Mouse (Mus musculus) heart, embryonic 11.5 days (tissue): ENCODE data around the gene Notch3. TPM values are rescaled to one million over a fixed set of nuclear protein-coding genes. Genes with fewer than 3 reads are reported as not detected.
"Not testable (repeated sequence)": the region's sequence is repeated elsewhere in the genome, so short reads cannot be mapped to it uniquely, and the experiment has no call there.

ENCODE experiments used
- ATAC-seq: fragments of 200-750 bp; cut with Nextera tagmentation; replicated peaks from 2 replicates; pipeline ENCODE4 v1.8.0; 2017; ENCODE audit warnings: moderate library complexity; ENCODE audit not compliant: insufficient number of reproducible peaks, low FRiP score, low TSS enrichment
- H3K27ac ChIP-seq: fragments of 300-500 bp; sonication (generic); 2 replicates; pipeline ENCODE4 v1.5.1; 2014; ENCODE audit warnings: mild to moderate bottlenecking, low read depth, low read length
- H3K27me3 ChIP-seq: fragments of 300-500 bp; sonication (generic); 2 replicates; pipeline ENCODE4 v1.6.1; 2014; ENCODE audit warnings: mild to moderate bottlenecking, low read length, mixed read lengths; ENCODE audit not compliant: control insufficient read depth, insufficient read depth
- H3K36me3 ChIP-seq: fragments of 300-500 bp; sonication (generic); 2 replicates; pipeline ENCODE4 v1.6.1; 2014; ENCODE audit warnings: mild to moderate bottlenecking, low read length, moderate library complexity, mixed read lengths; ENCODE audit not compliant: control insufficient read depth, insufficient read depth
- H3K4me1 ChIP-seq: fragments of 300-500 bp; sonication (generic); 2 replicates; pipeline ENCODE4 v1.6.1; 2014; ENCODE audit warnings: low read length; ENCODE audit not compliant: control insufficient read depth, insufficient read depth
- H3K4me2 ChIP-seq: fragments of 300-500 bp; sonication (generic); 2 replicates; pipeline ENCODE4 v1.6.1; 2014; ENCODE audit warnings: mild to moderate bottlenecking, moderate library complexity
- H3K4me3 ChIP-seq: fragments of 300-500 bp; sonication (generic); 2 replicates; pipeline ENCODE4 v1.5.1; 2014; ENCODE audit warnings: low read depth, low read length
- H3K9ac ChIP-seq: fragments of 300-500 bp; sonication (generic); 2 replicates; pipeline ENCODE4 v1.6.1; 2014; ENCODE audit warnings: mild to moderate bottlenecking, low read depth, low read length, moderate library complexity
- H3K9me3 ChIP-seq: fragments of 300-500 bp; sonication (generic); replicated peaks from 2 replicates; pipeline ENCODE4 v1.6.1; 2016; ENCODE audit warnings: low read length; ENCODE audit not compliant: control insufficient read depth
- WGBS: fragments of 180-500 bp; shearing (Covaris S2); extraction: QIAGEN DNeasy Blood & Tissue Kit; methylation state at CpG from one replicate; pipeline ENCODE4 v1.1.7; 2014; ENCODE audit not compliant: insufficient replicate concordance; 5-methylcytosine and 5-hydroxymethylcytosine counted together
- polyA plus RNA-seq: library from polyadenylated mRNA; unstranded; fragments of >200 nt; fragmentation: Nextera tagmentation; extraction: Ambion mirVana; gene quantifications from 2 replicates; pipeline ENCODE4 v1.2.1, GENCODE M21; 2014

Notch3 gene
- polyA plus RNA-seq, 1 experiment from 2014 or later, result 6.9 TPM

- H3K4me3 ChIP-seq, result peak overlapping the region; percentile 23; the same call in 1 of the 2 replicates
- no peak for ATAC-seq
- H3K27ac ChIP-seq, result no peak overlapping the region
- peaks cover 25% of the 10 kb centered on the region for H3K4me1 ChIP-seq
- H3K9ac ChIP-seq, result no peak overlapping the region
- 21% methylated on average over 3 of the region's 3 CpGs for WGBS
- H3K9me3 ChIP-seq, result no peaks in the 10 kb centered on the region
- H3K4me2 ChIP-seq, result peak overlapping the region; percentile 50
- peaks cover 8% of the 10 kb centered on the region; the same call in 1 of the 2 replicates for H3K36me3 ChIP-seq
- H3K27me3 ChIP-seq, result 0 out of 2 replicates have a peak, but pooled peaks cover 4% of the 10 kb centered on the region
Observed at GRCm38 (mm10) chr17:32118484-32118883, 48.2 kb downstream of the Notch3 start.

- 4% methylated on average over 11 of the region's 13 CpGs for WGBS
- H3K9ac ChIP-seq, H3K27ac ChIP-seq, H3K9me3 ChIP-seq, H3K36me3 ChIP-seq, H3K27me3 ChIP-seq: not testable (repeated sequence)
- ATAC-seq, result 0 out of 2 replicates have a peak, but pooled peaks have one; percentile 31
- Histone ChIP-seq H3K4me2 (peak overlapping the region; percentile 50), H3K4me3 (peak overlapping the region; percentile 23; the same call in 1 of the 2 replicates), H3K4me1 (peaks cover 27% of the 10 kb centered on the region)
Observed at GRCm38 (mm10) chr17:32117872-32118421, 48.7 kb downstream of the Notch3 start.

- Histone ChIP-seq H3K27me3 (0 out of 2 replicates have a peak, but pooled peaks cover 4% of the 10 kb centered on the region), H3K9me3 (no peaks in the 10 kb centered on the region), H3K9ac (no peak overlapping the region), H3K4me3 (no peak overlapping the region), H3K4me2 (peak overlapping the region; percentile 19), H3K36me3 (peaks cover 5% of the 10 kb centered on the region; the same call in 1 of the 2 replicates), H3K27ac (no peak overlapping the region), H3K4me1 (peaks cover 22% of the 10 kb centered on the region)
- WGBS, result 45% methylated on average over 4 of the region's 5 CpGs
- no peak for ATAC-seq
Observed at GRCm38 (mm10) chr17:32117287-32117871, 49.3 kb downstream of the Notch3 start.

- ATAC-seq, result no peak
- Histone ChIP-seq H3K27me3 (peaks cover 6% of the 10 kb centered on the region; the same call in 1 of the 2 replicates), H3K9ac (no peak overlapping the region), H3K4me3 (no peak overlapping the region), H3K9me3 (no peaks in the 10 kb centered on the region), H3K27ac (no peak overlapping the region), H3K36me3 (no peaks in the 10 kb centered on the region), H3K4me1 (peaks cover 17% of the 10 kb centered on the region), H3K4me2 (peak overlapping the region; percentile 27)
- 75% methylated on average over 6 of the region's 6 CpGs for WGBS
Observed at GRCm38 (mm10) chr17:32116586-32117286, 49.9 kb downstream of the Notch3 start.

GRCm38 (mm10) chr17:32114486-32114885, 52.2 kb downstream of the Notch3 start:
- not testable (repeated sequence) for ATAC-seq, H3K27me3 ChIP-seq, H3K27ac ChIP-seq, H3K36me3 ChIP-seq, H3K9me3 ChIP-seq
- H3K9ac ChIP-seq, result peak overlapping the region; percentile 70
- peaks cover 15% of the 10 kb centered on the region for H3K4me1 ChIP-seq
- 72% methylated on average over 4 of the region's 5 CpGs for whole genome bisulfite sequencing
- peak overlapping the region; percentile 50 for H3K4me3 ChIP-seq
- peak overlapping the region; percentile 94 for H3K4me2 ChIP-seq

- Histone ChIP-seq H3K4me2 (peak overlapping the region; percentile 94), H3K36me3 (no peaks in the 10 kb centered on the region), H3K27ac (0 out of 2 replicates have a peak overlapping the region, but pooled peaks have one; percentile 57), H3K9ac (peak overlapping the region; percentile 70), H3K4me3 (peak overlapping the region; percentile 50), H3K27me3 (peaks cover 6% of the 10 kb centered on the region; the same call in 1 of the 2 replicates), H3K9me3 (no peaks in the 10 kb centered on the region), H3K4me1 (peaks cover 15% of the 10 kb centered on the region)
- ATAC-seq, result peak; percentile 79
- WGBS, result 1% methylated on average over 56 of the region's 56 CpGs
Observed at GRCm38 (mm10) chr17:32113523-32114421, 52.9 kb downstream of the Notch3 start.

- Histone ChIP-seq H3K9me3 (no peaks in the 10 kb centered on the region), H3K9ac (peak overlapping the region; percentile 70), H3K4me2 (peak overlapping the region; percentile 94), H3K27me3 (peaks cover 6% of the 10 kb centered on the region; the same call in 1 of the 2 replicates), H3K4me1 (peaks cover 11% of the 10 kb centered on the region), H3K36me3 (no peaks in the 10 kb centered on the region), H3K4me3 (peak overlapping the region; percentile 50), H3K27ac (peak overlapping the region; percentile 57; the same call in 1 of the 2 replicates)
- WGBS, result 4% methylated on average over 8 of the region's 8 CpGs
- ATAC-seq, result peak; percentile 33
Observed at GRCm38 (mm10) chr17:32113255-32113522, 53.5 kb downstream of the Notch3 start.
